Comparison of ENCODE assay signal across 11 mouse cellular contexts in the genomic region with DNA sequence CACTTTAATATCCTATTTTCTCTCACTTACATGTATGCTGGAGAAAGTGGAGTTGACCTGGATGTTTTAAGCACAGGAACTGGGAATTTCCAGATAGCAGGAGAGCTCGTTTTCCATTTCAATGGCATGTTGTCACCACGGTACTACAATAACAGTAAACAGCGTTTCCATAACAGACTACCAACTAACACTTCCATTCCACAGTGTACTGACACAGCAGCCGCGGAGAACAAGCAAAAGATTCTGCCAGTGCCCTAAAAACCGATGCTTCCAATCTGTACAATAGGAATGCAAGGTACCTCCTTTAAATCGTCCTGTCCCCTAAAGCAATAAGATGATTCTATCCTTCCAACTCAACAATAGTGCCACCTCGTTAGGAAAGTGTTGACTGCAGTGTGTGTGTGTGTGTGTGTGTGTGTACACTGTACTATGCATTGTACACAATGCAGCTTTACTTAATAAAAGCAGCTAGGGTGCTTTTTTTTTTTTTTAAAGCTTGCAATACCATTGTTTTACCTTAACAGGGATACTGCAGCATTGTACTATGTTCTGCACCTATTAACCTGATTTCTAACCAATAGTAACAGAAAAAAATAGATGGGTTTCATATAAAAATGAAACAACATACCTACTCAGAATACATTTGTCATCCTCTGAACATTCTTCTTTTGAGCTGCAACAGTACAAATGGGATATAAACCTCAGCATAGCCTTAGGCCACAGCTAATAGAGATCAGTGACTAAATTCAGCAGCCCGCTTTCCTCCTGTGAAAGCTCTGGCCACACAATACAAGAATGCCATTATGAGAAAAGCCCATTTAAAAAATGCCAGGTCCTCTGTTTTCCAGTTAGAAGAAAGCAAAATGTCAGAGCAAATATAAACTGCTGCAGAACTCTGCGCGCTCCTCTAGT.
DNase-seq lines count a peak whose midpoint lies in the region; ATAC-seq and TF ChIP-seq lines count a peak whose summit lies in the region.
"Had no signal": no experiment of that assay in that cellular context is flagged by ENCODE, and none has a peak within 500 bp of the region (broad histone marks: within the 10 kb centered on the region; RNA-seq: fewer than 3 reads in every experiment).

No protein-coding gene starts in this region.

- H3K36me3 ChIP-seq in heart, embryonic 15.5 days: no peaks in the 10 kb centered on the region
- no peaks in the 10 kb centered on the region for H3K36me3 ChIP-seq in embryonic facial prominence, embryonic 15.5 days
- H3K36me3 ChIP-seq in hindbrain, embryonic 10.5 days: no peaks in the 10 kb centered on the region
- H3K36me3 ChIP-seq in midbrain, postnatal 0 days (ENCODE audit: insufficient read depth, low read length): no peaks in the 10 kb centered on the region
- H3K36me3 ChIP-seq: liver, embryonic 13.5 days had no signal

- H3K27me3 ChIP-seq in heart, embryonic 15.5 days: no peaks in the 10 kb centered on the region
- H3K27me3 ChIP-seq in embryonic facial prominence, embryonic 15.5 days: no peaks in the 10 kb centered on the region
- no peaks in the 10 kb centered on the region for H3K27me3 ChIP-seq in hindbrain, embryonic 10.5 days (ENCODE audit: insufficient read depth, poor library complexity, severe bottlenecking)
- H3K27me3 ChIP-seq in midbrain, postnatal 0 days (ENCODE audit: insufficient read depth, low read length): no peaks in the 10 kb centered on the region
- H3K27me3 ChIP-seq: liver, embryonic 13.5 days had no signal

- no peak overlapping the region for H3K9ac ChIP-seq in heart, embryonic 15.5 days
- H3K9ac ChIP-seq in embryonic facial prominence, embryonic 15.5 days: no peak overlapping the region
- peak overlapping the region; percentile 51 for H3K9ac ChIP-seq in midbrain, postnatal 0 days (replicated peaks; ENCODE audit: low read length, poor library complexity, severe bottlenecking)
- H3K9ac ChIP-seq: liver, embryonic 13.5 days had no signal

- TF ChIP-seq CTCF in midbrain, postnatal 0 days (IDR thresholded peaks at IDR 0.05): no peak

- no peak for ATAC-seq in heart, embryonic 15.5 days (replicated peaks; ENCODE audit: insufficient number of reproducible peaks, insufficient read depth, low FRiP score, low read depth)
- ATAC-seq in embryonic facial prominence, embryonic 15.5 days (ENCODE audit: insufficient number of reproducible peaks, low FRiP score, low TSS enrichment, low read depth): no peak
- peak; percentile 44; the same call in 1 of the 2 replicates for ATAC-seq in midbrain, postnatal 0 days (ENCODE audit: low FRiP score)

- H3K4me1 ChIP-seq in heart, embryonic 15.5 days (replicated peaks): no peaks in the 10 kb centered on the region
- no peaks in the 10 kb centered on the region for H3K4me1 ChIP-seq in embryonic facial prominence, embryonic 15.5 days
- H3K4me1 ChIP-seq in hindbrain, embryonic 10.5 days (replicated peaks): no peaks in the 10 kb centered on the region
- H3K4me1 ChIP-seq in midbrain, postnatal 0 days (ENCODE audit: insufficient read depth, low read length): no peaks in the 10 kb centered on the region
- H3K4me1 ChIP-seq: liver, embryonic 13.5 days had no signal

- 49% methylated on average over 11 of the region's 11 CpGs for WGBS in heart, embryonic 15.5 days
- WGBS in embryonic facial prominence, embryonic 15.5 days: 55% methylated on average over 11 of the region's 11 CpGs
- WGBS in hindbrain, embryonic 10.5 days: 48% methylated on average over 11 of the region's 11 CpGs
- 23% methylated on average over 11 of the region's 11 CpGs for WGBS in midbrain, postnatal 0 days

- H3K4me2 ChIP-seq in heart, embryonic 15.5 days: peak overlapping the region; percentile 43
- 0 out of 2 replicates have a peak overlapping the region, but pooled peaks have one; percentile 6 for H3K4me2 ChIP-seq in embryonic facial prominence, embryonic 15.5 days (replicated peaks)
- peak overlapping the region; percentile 50 for H3K4me2 ChIP-seq in midbrain, postnatal 0 days (ENCODE audit: low read depth, low read length, poor library complexity, severe bottlenecking)
- H3K4me2 ChIP-seq: liver, embryonic 13.5 days had no signal

- DNase-seq in heart, postnatal 4 days: no peak
- no peak for DNase-seq in hindbrain, embryonic 10.5 days (ENCODE audit: low spot score)
- DNase-seq in midbrain, postnatal 0 days (ENCODE audit: low spot score): peak; percentile 27
- no peak for DNase-seq in adrenal gland, adult 2 months
- no peak for DNase-seq in ovary, adult 18-20 months (ENCODE audit: low spot score)
- DNase-seq in cerebellum, adult 9-10 months: no peak
- DNase-seq: kidney, adult 11 months; liver, embryonic 13.5 days; thymus, postnatal 4 days had no signal

- no peaks in the 10 kb centered on the region for H3K9me3 ChIP-seq in heart, embryonic 15.5 days (replicated peaks)
- no peaks in the 10 kb centered on the region for H3K9me3 ChIP-seq in embryonic facial prominence, embryonic 15.5 days (replicated peaks)
- H3K9me3 ChIP-seq in hindbrain, embryonic 10.5 days: no peaks in the 10 kb centered on the region
- H3K9me3 ChIP-seq in midbrain, postnatal 0 days (ENCODE audit: low read length): no peaks in the 10 kb centered on the region
- H3K9me3 ChIP-seq: liver, embryonic 13.5 days had no signal

- H3K27ac ChIP-seq in heart, embryonic 15.5 days: peak overlapping the region; percentile 6; the same call in 1 of the 2 replicates
- no peak overlapping the region for H3K27ac ChIP-seq in embryonic facial prominence, embryonic 15.5 days (replicated peaks)
- H3K27ac ChIP-seq in hindbrain, embryonic 10.5 days: no peak overlapping the region
- peak overlapping the region; percentile 71 for H3K27ac ChIP-seq in midbrain, postnatal 0 days (ENCODE audit: low read depth, low read length)
- H3K27ac ChIP-seq: liver, embryonic 13.5 days had no signal

- peak overlapping the region; percentile 24 for H3K4me3 ChIP-seq in heart, embryonic 15.5 days
- no peak overlapping the region for H3K4me3 ChIP-seq in embryonic facial prominence, embryonic 15.5 days (replicated peaks)
- peak overlapping the region; percentile 34 for H3K4me3 ChIP-seq in hindbrain, embryonic 10.5 days
- peak overlapping the region; percentile 37 for H3K4me3 ChIP-seq in midbrain, postnatal 0 days (ENCODE audit: low read depth, low read length)
- H3K4me3 ChIP-seq: liver, embryonic 13.5 days had no signal

Comparison
In these comparisons a context has a peak if more than half of its experiments do, and no peak if none do; other contexts are left out.
1. H3K27ac ChIP-seq: peak in heart, embryonic 15.5 days (single experiment) and midbrain, postnatal 0 days (single experiment); none in embryonic facial prominence, embryonic 15.5 days (single experiment) and hindbrain, embryonic 10.5 days (single experiment).
2. Peak in every context shown above with its lines, with median percentiles within 50 percentile points of each other: H3K4me2 ChIP-seq.